Mouse (Mus musculus): ENCODE data around the gene Ssr1.

Gene Ssr1

GRCm38 (mm10) chr13:37919711-37920277 is 74.2 kb downstream of the Ssr1 start:
- DNase-seq (ENCODE audit: low read depth, low spot score): no peak

- DNase-seq (ENCODE audit: low read depth, low spot score): no peak
These were observed 75.4 kb downstream of the Ssr1 start for GRCm38 (mm10) chr13:37918336-37919261.

Measured in forelimb bud, embryonic 11.5 days (tissue).